Mouse (Mus musculus): ENCODE data around the gene Fkbp5.
A peak's percentile ranks its signal among the peaks of the same experiment; 100 is the strongest.
"Not testable (repeated sequence)": the region's sequence is repeated elsewhere in the genome, so short reads cannot be mapped to it uniquely, and the experiment has no call there.

Fkbp5 gene

GRCm38 (mm10) chr17:28517441-28517955 lies at the start of gene Fkbp5:
Gene Fkbp5, minus strand, starts transcription at chr17:28517527.
- DNase-seq (ENCODE audit: low read depth) = peak; percentile 79

- no peak for DNase-seq (ENCODE audit: low read depth)
Measured at GRCm38 (mm10) chr17:28565181-28565580, 47.9 kb upstream of the Fkbp5 start.

- no peak for DNase-seq (ENCODE audit: low read depth)
Measured at GRCm38 (mm10) chr17:28561613-28562012, 44.3 kb upstream of the Fkbp5 start.

GRCm38 (mm10) chr17:28560598-28560997 lies 43.3 kb upstream of the Fkbp5 start, which contains the start of gene Clps:
Gene Clps, minus strand, starts transcription at chr17:28560766.
- DNase-seq (ENCODE audit: low read depth) = no peak

- no peak for DNase-seq (ENCODE audit: low read depth)
Measured at GRCm38 (mm10) chr17:28557772-28558171, 40.4 kb upstream of the Fkbp5 start.

GRCm38 (mm10) chr17:28556635-28557396 lies 39.5 kb upstream of the Fkbp5 start:
- DNase-seq (ENCODE audit: low read depth) = peak; percentile 36

- DNase-seq (ENCODE audit: low read depth) = not testable (repeated sequence)
Measured at GRCm38 (mm10) chr17:28554021-28554420, 36.7 kb upstream of the Fkbp5 start.

- DNase-seq (ENCODE audit: low read depth) = peak; percentile 72
Measured at GRCm38 (mm10) chr17:28553040-28553793, 35.9 kb upstream of the Fkbp5 start.

- DNase-seq (ENCODE audit: low read depth) = no peak
Measured at GRCm38 (mm10) chr17:28549111-28549510, 31.8 kb upstream of the Fkbp5 start, which contains the start of gene Clpsl2. Gene Clpsl2, plus strand, starts transcription at chr17:28549411.

GRCm38 (mm10) chr17:28548550-28548949 lies 31.2 kb upstream of the Fkbp5 start:
- DNase-seq (ENCODE audit: low read depth) = no peak

GRCm38 (mm10) chr17:28546925-28547324 lies 29.6 kb upstream of the Fkbp5 start:
- no peak for DNase-seq (ENCODE audit: low read depth)

- DNase-seq (ENCODE audit: low read depth) = no peak
Measured at GRCm38 (mm10) chr17:28537881-28538280, 20.6 kb upstream of the Fkbp5 start.

GRCm38 (mm10) chr17:28533327-28533726 lies 16.0 kb upstream of the Fkbp5 start:
- DNase-seq (ENCODE audit: low read depth) = no peak

GRCm38 (mm10) chr17:28532557-28532956 lies 15.2 kb upstream of the Fkbp5 start:
- DNase-seq (ENCODE audit: low read depth) = peak; percentile 64

- DNase-seq (ENCODE audit: low read depth) = peak; percentile 69
Measured at GRCm38 (mm10) chr17:28531946-28532345, 14.6 kb upstream of the Fkbp5 start.

GRCm38 (mm10) chr17:28530506-28530905 lies 13.2 kb upstream of the Fkbp5 start, which contains the start of gene Armc12:
Gene Armc12, plus strand, starts transcription at chr17:28530806.
- no peak for DNase-seq (ENCODE audit: low read depth)

GRCm38 (mm10) chr17:28529116-28529515 lies 11.8 kb upstream of the Fkbp5 start:
- no peak for DNase-seq (ENCODE audit: low read depth)

- DNase-seq (ENCODE audit: low read depth) = peak; percentile 82
Measured at GRCm38 (mm10) chr17:28528043-28528351, 10.7 kb upstream of the Fkbp5 start.

- DNase-seq (ENCODE audit: low read depth) = no peak
Measured at GRCm38 (mm10) chr17:28527184-28528042, 10.1 kb upstream of the Fkbp5 start.

- peak; percentile 60 for DNase-seq (ENCODE audit: low read depth)
Measured at GRCm38 (mm10) chr17:28524831-28525430, 7.6 kb upstream of the Fkbp5 start.

GRCm38 (mm10) chr17:28524009-28524695 lies 6.8 kb upstream of the Fkbp5 start:
- DNase-seq (ENCODE audit: low read depth) = peak; percentile 38

Data from 416B (cell line).